Mouse (Mus musculus): Measurements from ENCODE around the gene Ivns1abp. TPM values are rescaled to one million over a fixed set of nuclear protein-coding genes. Genes with fewer than 3 reads are reported as not detected.

Ivns1abp gene
- polyA plus RNA-seq, 1 experiment from 2014 or later: 331 TPM

DNA sequence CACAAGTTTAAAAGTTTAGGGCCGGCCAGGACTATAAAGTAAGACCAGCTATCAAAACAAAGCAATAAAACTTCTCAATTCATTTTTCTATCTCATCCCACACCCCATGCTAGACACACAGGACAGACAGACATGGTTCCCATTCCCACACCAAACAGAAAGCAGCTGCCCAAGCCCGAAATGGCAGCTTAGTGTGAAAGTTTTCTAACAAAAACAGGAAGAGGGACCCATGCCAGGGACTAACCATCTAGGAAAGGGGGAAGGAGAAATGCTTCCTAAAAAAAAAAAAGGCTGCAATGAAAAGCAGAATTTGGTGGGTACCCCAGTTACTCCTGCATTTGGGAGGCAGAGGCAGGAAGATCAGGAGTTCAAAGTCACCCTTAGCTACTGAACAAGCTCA lies 37.2 kb upstream of the Ivns1abp start:
- Histone ChIP-seq H3K4me1 (ENCODE audit: control insufficient read depth, insufficient read depth, low read length) (peaks cover 14% of the 10 kb centered on the region; the same call in 1 of the 2 replicates), H3K4me3 (ENCODE audit: low read length) (no peak overlapping the region), H3K27me3 (replicated peaks; ENCODE audit: control insufficient read depth, insufficient read depth, low read length) (no peaks in the 10 kb centered on the region), H3K9ac (ENCODE audit: low read depth, low read length) (no peak overlapping the region), H3K9me3 (ENCODE audit: control insufficient read depth, low read length) (no peaks in the 10 kb centered on the region), H3K4me2 (ENCODE audit: low read depth, low read length) (no peak overlapping the region), H3K36me3 (ENCODE audit: control insufficient read depth, insufficient read depth, low read length) (no peaks in the 10 kb centered on the region), H3K27ac (ENCODE audit: low read length) (peak overlapping the region; percentile 79)
- 53% methylated on average over 2 of the region's 2 CpGs for WGBS
- no peak for ATAC-seq

DNA sequence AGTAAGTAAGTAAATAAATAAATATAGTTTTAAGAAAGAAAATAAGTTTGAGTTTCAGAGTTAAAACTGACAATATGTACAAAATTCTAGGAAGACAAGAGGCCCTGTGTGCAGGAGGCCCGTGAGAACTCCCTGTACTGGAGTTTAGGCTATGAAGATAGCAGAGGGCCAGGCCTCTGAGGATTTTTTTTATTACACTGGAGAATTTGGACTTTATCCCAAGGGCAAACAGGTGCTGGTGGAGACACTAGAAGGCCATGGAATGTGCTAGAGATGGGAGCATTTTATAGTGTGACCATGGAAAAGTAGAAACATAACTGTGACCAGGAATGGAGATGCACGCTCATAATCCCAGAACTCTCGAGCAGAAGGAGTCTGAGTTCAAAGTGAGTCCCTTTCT lies 36.5 kb upstream of the Ivns1abp start:
- Histone ChIP-seq H3K27ac (ENCODE audit: low read length) (peak overlapping the region; percentile 79), H3K4me1 (ENCODE audit: control insufficient read depth, insufficient read depth, low read length) (peaks cover 14% of the 10 kb centered on the region; the same call in 1 of the 2 replicates), H3K36me3 (ENCODE audit: control insufficient read depth, insufficient read depth, low read length) (no peaks in the 10 kb centered on the region), H3K9ac (ENCODE audit: low read depth, low read length) (no peak overlapping the region), H3K27me3 (replicated peaks; ENCODE audit: control insufficient read depth, insufficient read depth, low read length) (no peaks in the 10 kb centered on the region), H3K4me3 (ENCODE audit: low read length) (no peak overlapping the region), H3K9me3 (ENCODE audit: control insufficient read depth, low read length) (no peaks in the 10 kb centered on the region), H3K4me2 (ENCODE audit: low read depth, low read length) (no peak overlapping the region; the same call in 1 of the 2 replicates)
- 60% methylated on average over 3 of the region's 3 CpGs for WGBS
- peak; percentile 81 for ATAC-seq

DNA sequence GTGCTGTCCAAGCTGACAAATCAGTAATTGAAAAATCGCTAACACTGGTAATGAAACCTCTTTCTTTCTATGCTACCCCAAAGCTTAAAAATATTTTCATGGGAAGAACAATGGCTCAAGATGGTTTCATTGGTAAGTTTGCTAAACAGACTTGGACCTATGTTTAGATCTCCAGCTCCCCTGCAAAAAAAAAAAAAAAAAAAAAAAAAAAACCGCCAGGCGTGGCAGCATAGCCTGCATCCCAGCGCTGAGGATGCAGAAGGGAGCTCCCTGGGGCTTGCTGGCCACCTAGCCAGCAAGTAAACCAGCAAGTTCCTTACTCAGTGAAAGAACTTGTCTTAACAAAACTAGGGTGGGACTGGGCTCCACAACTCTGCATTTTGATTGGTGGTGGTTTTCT lies 35.8 kb upstream of the Ivns1abp start:
- H3K36me3 ChIP-seq (ENCODE audit: control insufficient read depth, insufficient read depth, low read length): no peaks in the 10 kb centered on the region
- 56% methylated on average over 4 of the region's 4 CpGs for WGBS
- no peak overlapping the region for H3K4me2 ChIP-seq (ENCODE audit: low read depth, low read length)
- peak overlapping the region; percentile 42 for H3K27ac ChIP-seq (ENCODE audit: low read length)
- ATAC-seq: no peak
- H3K4me3 ChIP-seq (ENCODE audit: low read length): no peak overlapping the region
- H3K9me3 ChIP-seq (ENCODE audit: control insufficient read depth, low read length): no peaks in the 10 kb centered on the region
- H3K4me1 ChIP-seq (ENCODE audit: control insufficient read depth, insufficient read depth, low read length): peaks cover 16% of the 10 kb centered on the region; the same call in 1 of the 2 replicates
- H3K27me3 ChIP-seq (replicated peaks; ENCODE audit: control insufficient read depth, insufficient read depth, low read length): no peaks in the 10 kb centered on the region
- no peak overlapping the region for H3K9ac ChIP-seq (ENCODE audit: low read depth, low read length)

GRCm38 (mm10) chr1:151310511-151310910 lies 33.8 kb upstream of the Ivns1abp start:
- ATAC-seq: 0 out of 2 replicates have a peak, but pooled peaks have one; percentile 19
- WGBS: 70% methylated on average over 5 of the region's 5 CpGs
- H3K27ac ChIP-seq (ENCODE audit: low read length): no peak overlapping the region

GRCm38 (mm10) chr1:151311379-151311778 lies 32.9 kb upstream of the Ivns1abp start:
- Histone ChIP-seq H3K4me1 (ENCODE audit: control insufficient read depth, insufficient read depth, low read length) (peaks cover 11% of the 10 kb centered on the region; the same call in 1 of the 2 replicates), H3K4me2 (ENCODE audit: low read depth, low read length) (no peak overlapping the region), H3K9ac (ENCODE audit: low read depth, low read length) (no peak overlapping the region), H3K27me3 (replicated peaks; ENCODE audit: control insufficient read depth, insufficient read depth, low read length) (no peaks in the 10 kb centered on the region), H3K27ac (ENCODE audit: low read length) (no peak overlapping the region), H3K9me3 (ENCODE audit: control insufficient read depth, low read length) (no peaks in the 10 kb centered on the region), H3K36me3 (ENCODE audit: control insufficient read depth, insufficient read depth, low read length) (no peaks in the 10 kb centered on the region), H3K4me3 (ENCODE audit: low read length) (no peak overlapping the region)
- no peak for ATAC-seq
- WGBS: 85% methylated on average over 11 of the region's 11 CpGs

More at GRCm38 (mm10) chr1:151310511-151310910, 33.8 kb upstream of the Ivns1abp start:
- Histone ChIP-seq H3K4me1 (ENCODE audit: control insufficient read depth, insufficient read depth, low read length) (peaks cover 11% of the 10 kb centered on the region; the same call in 1 of the 2 replicates), H3K4me3 (ENCODE audit: low read length) (no peak overlapping the region), H3K4me2 (ENCODE audit: low read depth, low read length) (no peak overlapping the region), H3K9ac (ENCODE audit: low read depth, low read length) (no peak overlapping the region), H3K36me3 (ENCODE audit: control insufficient read depth, insufficient read depth, low read length) (no peaks in the 10 kb centered on the region), H3K9me3 (ENCODE audit: control insufficient read depth, low read length) (no peaks in the 10 kb centered on the region), H3K27me3 (replicated peaks; ENCODE audit: control insufficient read depth, insufficient read depth, low read length) (no peaks in the 10 kb centered on the region)

GRCm38 (mm10) chr1:151319267-151319666 lies 25.0 kb upstream of the Ivns1abp start:
- no peak overlapping the region for H3K27ac ChIP-seq (ENCODE audit: low read length)
- ATAC-seq: no peak
- H3K4me1 ChIP-seq (ENCODE audit: control insufficient read depth, insufficient read depth, low read length): no peaks in the 10 kb centered on the region
- no peak overlapping the region for H3K4me2 ChIP-seq (ENCODE audit: low read depth, low read length)
- no peaks in the 10 kb centered on the region for H3K9me3 ChIP-seq (ENCODE audit: control insufficient read depth, low read length)
- no peaks in the 10 kb centered on the region for H3K27me3 ChIP-seq (replicated peaks; ENCODE audit: control insufficient read depth, insufficient read depth, low read length)
- H3K4me3 ChIP-seq (ENCODE audit: low read length): no peak overlapping the region
- H3K36me3 ChIP-seq (ENCODE audit: control insufficient read depth, insufficient read depth, low read length): no peaks in the 10 kb centered on the region
- WGBS: 70% methylated on average over 7 of the region's 7 CpGs
- H3K9ac ChIP-seq (ENCODE audit: low read depth, low read length): no peak overlapping the region

- H3K4me2 ChIP-seq (ENCODE audit: low read depth, low read length): no peak overlapping the region
- no peak overlapping the region for H3K9ac ChIP-seq (ENCODE audit: low read depth, low read length)
- H3K4me3 ChIP-seq (ENCODE audit: low read length): no peak overlapping the region
- H3K27me3 ChIP-seq (replicated peaks; ENCODE audit: control insufficient read depth, insufficient read depth, low read length): no peaks in the 10 kb centered on the region
- H3K36me3 ChIP-seq (ENCODE audit: control insufficient read depth, insufficient read depth, low read length): no peaks in the 10 kb centered on the region
- ATAC-seq: no peak
- 69% methylated on average over 4 of the region's 4 CpGs for WGBS
- no peaks in the 10 kb centered on the region for H3K9me3 ChIP-seq (ENCODE audit: control insufficient read depth, low read length)
- no peaks in the 10 kb centered on the region for H3K4me1 ChIP-seq (ENCODE audit: control insufficient read depth, insufficient read depth, low read length)
- H3K27ac ChIP-seq (ENCODE audit: low read length): no peak overlapping the region
Measured at GRCm38 (mm10) chr1:151320408-151320807, 23.9 kb upstream of the Ivns1abp start.

DNA sequence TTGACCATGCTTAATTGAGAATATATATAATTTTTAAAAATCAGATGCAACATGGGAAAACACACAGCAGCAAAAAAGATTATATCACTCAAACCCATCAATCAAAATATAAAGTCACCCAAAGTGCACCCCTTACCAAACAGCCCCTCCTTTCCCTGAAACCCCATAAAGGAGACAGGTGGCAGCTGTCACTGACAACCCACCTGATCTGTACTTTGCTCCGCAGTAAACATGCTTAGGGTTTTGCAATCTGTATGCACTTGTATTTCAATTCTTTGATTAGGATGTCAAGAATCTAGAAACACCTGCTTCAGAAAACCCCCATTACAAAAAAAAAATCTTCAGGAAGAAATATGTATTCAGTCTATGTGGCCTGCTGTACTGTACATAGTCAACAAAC lies 18.9 kb upstream of the Ivns1abp start:
- H3K4me1 ChIP-seq (ENCODE audit: control insufficient read depth, insufficient read depth, low read length): no peaks in the 10 kb centered on the region
- H3K4me3 ChIP-seq (ENCODE audit: low read length): no peak overlapping the region
- H3K4me2 ChIP-seq (ENCODE audit: low read depth, low read length): no peak overlapping the region
- H3K27me3 ChIP-seq (replicated peaks; ENCODE audit: control insufficient read depth, insufficient read depth, low read length): no peaks in the 10 kb centered on the region
- H3K36me3 ChIP-seq (ENCODE audit: control insufficient read depth, insufficient read depth, low read length): no peaks in the 10 kb centered on the region
- no peak overlapping the region for H3K9ac ChIP-seq (ENCODE audit: low read depth, low read length)
- 50% methylated on average over 1 of the region's 1 CpGs for WGBS
- ATAC-seq: peak; percentile 85
- H3K27ac ChIP-seq (ENCODE audit: low read length): peak overlapping the region; percentile 78
- no peaks in the 10 kb centered on the region for H3K9me3 ChIP-seq (ENCODE audit: control insufficient read depth, low read length)

DNA sequence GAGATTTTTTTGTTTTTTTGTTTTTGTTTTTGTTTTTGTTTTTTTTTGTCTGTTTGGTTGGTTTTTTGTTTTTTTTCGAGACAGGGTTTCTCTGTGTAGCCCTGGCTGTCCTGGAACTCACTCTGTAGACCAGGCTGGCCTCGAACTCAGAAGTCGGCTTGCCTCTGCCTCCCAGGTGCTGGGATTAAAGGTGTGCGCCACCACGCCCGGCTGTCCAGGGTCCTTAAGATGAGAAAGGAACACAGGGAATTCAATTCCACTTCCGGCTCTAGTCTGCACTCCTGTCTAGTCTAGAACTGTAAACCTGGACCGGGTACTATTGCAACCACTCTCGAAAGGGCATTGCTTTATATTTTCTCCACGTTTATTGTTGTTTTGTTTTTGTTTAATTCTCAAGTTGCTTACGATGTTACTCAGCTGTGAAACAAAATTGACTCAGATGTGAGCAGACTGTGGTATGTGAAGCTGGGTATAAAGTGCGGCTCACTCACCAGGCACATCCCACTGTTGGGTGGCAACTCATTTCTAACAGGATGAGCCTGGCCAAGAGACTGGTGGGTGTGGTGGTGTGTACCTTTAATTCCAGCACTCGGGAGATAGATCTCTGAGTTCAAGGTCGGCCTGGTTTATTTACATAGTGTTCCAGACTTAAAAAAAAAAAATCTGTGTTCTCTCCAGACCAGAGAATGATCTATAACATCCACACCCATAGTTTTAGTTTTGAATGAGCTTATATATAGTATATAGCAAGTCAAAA lies 15.8 kb upstream of the Ivns1abp start:
- H3K4me2 ChIP-seq (ENCODE audit: low read depth, low read length): no peak overlapping the region
- 81% methylated on average over 14 of the region's 14 CpGs for WGBS
- no peak overlapping the region for H3K27ac ChIP-seq (ENCODE audit: low read length)
- H3K9me3 ChIP-seq (ENCODE audit: control insufficient read depth, low read length): no peaks in the 10 kb centered on the region
- no peak overlapping the region for H3K4me3 ChIP-seq (ENCODE audit: low read length)
- no peaks in the 10 kb centered on the region for H3K27me3 ChIP-seq (replicated peaks; ENCODE audit: control insufficient read depth, insufficient read depth, low read length)
- H3K9ac ChIP-seq (ENCODE audit: low read depth, low read length): no peak overlapping the region
- no peak for ATAC-seq
- H3K36me3 ChIP-seq (ENCODE audit: control insufficient read depth, insufficient read depth, low read length): no peaks in the 10 kb centered on the region
- peaks cover 7% of the 10 kb centered on the region for H3K4me1 ChIP-seq (ENCODE audit: control insufficient read depth, insufficient read depth, low read length)

Measured in intestine, embryonic 16.5 days (tissue).